Mouse (Mus musculus) embryonic facial prominence, embryonic 12.5 days (tissue): ENCODE results near the gene Cfl1. TPM values are rescaled to one million over a fixed set of nuclear protein-coding genes. Genes with fewer than 3 reads are reported as not detected.

Source experiments
- ATAC-seq: fragments of 200-750 bp; cut with Nextera tagmentation; 2 replicates; pipeline ENCODE4 v1.8.0; 2017; ENCODE audit not compliant: insufficient number of reproducible peaks, insufficient read depth, low FRiP score, low TSS enrichment
- H3K27ac ChIP-seq: fragments of 300-500 bp; sonication (generic); 2 replicates; pipeline ENCODE4 v1.5.1; 2016; ENCODE audit warnings: mild to moderate bottlenecking
- H3K27me3 ChIP-seq: fragments of 300-500 bp; sonication (generic); 2 replicates; pipeline ENCODE4 v1.6.1; 2016; ENCODE audit warnings: mild to moderate bottlenecking, moderate library complexity
- H3K36me3 ChIP-seq: fragments of 300-500 bp; sonication (generic); 2 replicates; pipeline ENCODE4 v1.6.1; 2016; ENCODE audit warnings: mild to moderate bottlenecking
- H3K4me1 ChIP-seq: fragments of 300-500 bp; sonication (generic); 2 replicates; pipeline ENCODE4 v1.6.1; 2016
- H3K4me2 ChIP-seq: fragments of 300-500 bp; sonication (generic); replicated peaks from 2 replicates; pipeline ENCODE4 v1.6.1; 2016; ENCODE audit warnings: mild to moderate bottlenecking, moderate library complexity
- H3K4me3 ChIP-seq: fragments of 300-500 bp; sonication (generic); 2 replicates; pipeline ENCODE4 v1.5.1; 2016; ENCODE audit warnings: mild to moderate bottlenecking
- H3K9ac ChIP-seq: fragments of 300-500 bp; sonication (generic); 2 replicates; pipeline ENCODE4 v1.6.1; 2016; ENCODE audit warnings: mild to moderate bottlenecking, moderate library complexity
- H3K9me3 ChIP-seq: fragments of 300-500 bp; sonication (generic); 2 replicates; pipeline ENCODE4 v1.6.1; 2016; ENCODE audit warnings: mild to moderate bottlenecking, moderate library complexity
- WGBS: fragments of 180-500 bp; shearing (Covaris S2); methylation state at CpG from one replicate; pipeline ENCODE4 v1.1.7; 2016; 5-methylcytosine and 5-hydroxymethylcytosine counted together
- polyA plus RNA-seq: library from polyadenylated mRNA; unstranded; fragments of >200 nt; fragmentation: Nextera tagmentation; extraction: Ambion mirVana; gene quantifications from 2 replicates; pipeline ENCODE4 v1.2.1, GENCODE M21; 2016

Gene Cfl1
- polyA plus RNA-seq, 1 experiment from 2014 or later, result 2,582 TPM

DNA sequence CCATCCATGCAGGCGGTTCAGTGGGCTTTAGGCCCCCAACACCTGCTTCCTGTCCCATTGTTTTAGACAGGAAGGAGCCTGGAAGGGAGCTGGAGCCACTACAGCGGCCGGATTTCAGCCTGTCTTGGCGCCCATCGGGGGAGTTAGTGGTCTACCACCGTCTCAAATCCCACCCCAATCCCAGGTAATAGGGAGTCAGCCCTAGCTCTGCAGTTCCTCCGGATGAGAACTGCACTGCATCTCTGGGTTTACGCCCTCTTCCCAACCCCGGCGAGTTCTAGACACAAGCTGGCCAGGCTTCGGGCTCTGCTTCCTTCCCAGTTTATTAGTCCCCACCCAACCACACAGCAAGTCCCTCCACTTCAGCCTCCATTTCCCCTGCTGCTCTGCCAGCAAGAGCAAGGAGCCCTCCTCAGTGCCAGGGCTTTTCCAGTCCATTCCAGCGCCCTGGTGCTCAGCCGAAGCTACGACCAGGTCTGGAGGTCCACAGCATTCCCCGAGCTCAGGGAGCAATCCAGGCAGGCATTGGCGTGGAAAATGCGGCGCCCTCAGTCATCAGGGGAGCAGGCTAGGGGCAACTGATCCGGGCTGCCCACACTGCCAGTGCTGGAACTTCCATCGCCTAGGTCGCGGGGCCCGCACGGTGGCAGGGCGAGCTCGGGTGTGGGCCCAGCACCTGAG lies 33.9 kb upstream of the Cfl1 start:
- H3K27ac ChIP-seq, result peak overlapping the region; percentile 91
- H3K4me1 ChIP-seq, result peaks cover 23% of the 10 kb centered on the region
- H3K27me3 ChIP-seq, result no peaks in the 10 kb centered on the region
- H3K36me3 ChIP-seq, result peaks cover 10% of the 10 kb centered on the region; the same call in 1 of the 2 replicates
- peak overlapping the region; percentile 86 for H3K9ac ChIP-seq
- ATAC-seq, result no peak
- H3K4me2 ChIP-seq, result peak overlapping the region; percentile 99
- H3K4me3 ChIP-seq, result peak overlapping the region; percentile 79
- no peaks in the 10 kb centered on the region for H3K9me3 ChIP-seq
- WGBS, result 6% methylated on average over 26 of the region's 26 CpGs

DNA sequence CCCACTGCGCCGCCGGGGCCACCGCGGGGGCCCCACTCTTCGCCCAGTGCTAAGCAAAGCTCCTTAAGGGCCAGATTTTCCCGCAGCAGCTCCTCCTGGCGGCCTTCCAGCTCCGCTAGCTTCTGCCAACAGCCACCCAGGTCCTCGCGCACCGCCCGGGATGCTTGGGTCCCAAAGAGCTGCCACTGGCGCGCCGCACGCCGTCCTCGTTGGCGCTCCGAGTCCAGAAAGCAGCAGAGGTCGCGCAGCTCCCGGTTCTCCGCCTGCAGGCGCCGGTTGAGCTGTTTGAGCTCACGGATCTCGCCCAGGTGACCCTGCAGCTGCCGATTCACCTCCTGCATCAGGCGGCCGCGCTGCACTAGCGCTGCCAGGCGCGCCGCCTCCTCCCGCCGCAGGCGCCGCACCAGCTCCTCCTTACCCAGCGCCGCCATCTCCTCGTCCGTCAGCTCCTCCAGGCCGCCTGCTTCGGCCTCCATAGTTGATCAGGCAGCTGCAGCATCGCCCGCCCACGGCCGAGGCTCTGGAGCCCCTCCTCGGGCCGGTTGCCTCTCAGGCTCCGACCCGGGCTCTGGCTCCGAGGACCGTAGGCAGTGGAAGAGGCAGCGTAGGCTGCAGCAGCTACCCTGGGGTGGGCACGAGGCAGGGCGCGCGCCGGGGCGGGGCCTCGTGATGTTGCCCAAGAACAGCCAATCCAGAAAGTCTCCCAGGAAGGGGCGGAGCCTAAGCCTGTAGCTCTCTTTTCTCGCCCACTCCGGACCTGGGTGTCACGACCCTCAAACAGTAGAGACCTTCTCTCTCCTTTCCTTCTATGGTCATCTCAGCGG lies 33.1 kb upstream of the Cfl1 start:
- Histone ChIP-seq H3K27me3 (no peaks in the 10 kb centered on the region), H3K27ac (peak overlapping the region; percentile 91), H3K4me3 (peak overlapping the region; percentile 79), H3K9me3 (no peaks in the 10 kb centered on the region), H3K4me2 (peak overlapping the region; percentile 99), H3K9ac (peak overlapping the region; percentile 86), H3K4me1 (peaks cover 27% of the 10 kb centered on the region), H3K36me3 (peaks cover 12% of the 10 kb centered on the region)
- under 1% methylated on average over 70 of the region's 70 CpGs for WGBS
- ATAC-seq, result peak; percentile 84

DNA sequence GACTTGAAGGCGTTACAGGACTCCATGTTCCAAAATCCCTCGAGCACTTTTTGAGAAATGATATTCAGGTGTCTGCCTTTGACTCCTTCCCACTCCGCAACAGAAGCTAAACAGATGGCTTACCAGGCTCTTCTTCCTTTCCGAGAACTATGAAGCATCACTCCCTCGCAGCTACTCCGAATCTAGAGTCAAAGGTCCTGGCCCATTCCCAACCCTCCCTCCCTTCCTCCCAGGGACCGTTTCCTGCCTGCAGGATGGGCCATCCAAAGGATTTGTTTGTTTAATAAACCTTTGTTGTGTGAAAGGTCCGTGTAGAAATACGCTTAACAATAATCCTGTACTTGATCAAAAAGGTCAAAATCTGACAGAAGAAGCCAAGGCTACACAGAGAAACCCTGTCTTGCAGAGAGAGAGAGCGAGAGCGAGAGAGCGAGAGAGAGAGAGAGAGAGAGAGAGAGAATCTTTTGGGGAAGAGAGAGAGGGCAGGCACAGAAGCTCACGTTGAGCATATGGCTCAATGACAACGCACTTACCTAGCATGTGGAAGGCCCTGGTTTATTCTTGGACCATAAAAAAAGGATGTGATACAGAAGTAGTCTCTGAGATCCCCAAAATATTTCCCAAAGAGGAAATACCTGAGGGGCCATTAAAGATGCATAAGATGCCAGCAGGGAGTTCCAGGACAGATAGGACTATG lies 32.4 kb upstream of the Cfl1 start, which contains the start of gene Ccdc85b:
TSS of gene Ccdc85b (minus strand) at position 149 of the 697 bp plus-strand sequence.
- peaks cover 27% of the 10 kb centered on the region for H3K4me1 ChIP-seq
- ATAC-seq, result no peak
- peak within 1 kb of the TSS; percentile 86 for H3K9ac ChIP-seq
- peak within 1 kb of the TSS; percentile 91 for H3K27ac ChIP-seq
- H3K9me3 ChIP-seq, result no peaks in the 10 kb centered on the region
- no peaks in the 10 kb centered on the region for H3K27me3 ChIP-seq
- peak within 1 kb of the TSS; percentile 99 for H3K4me2 ChIP-seq
- H3K36me3 ChIP-seq, result peaks cover 20% of the 10 kb centered on the region
- H3K4me3 ChIP-seq, result peak within 1 kb of the TSS; percentile 79
- WGBS, result 18% methylated on average over 14 of the region's 14 CpGs

DNA sequence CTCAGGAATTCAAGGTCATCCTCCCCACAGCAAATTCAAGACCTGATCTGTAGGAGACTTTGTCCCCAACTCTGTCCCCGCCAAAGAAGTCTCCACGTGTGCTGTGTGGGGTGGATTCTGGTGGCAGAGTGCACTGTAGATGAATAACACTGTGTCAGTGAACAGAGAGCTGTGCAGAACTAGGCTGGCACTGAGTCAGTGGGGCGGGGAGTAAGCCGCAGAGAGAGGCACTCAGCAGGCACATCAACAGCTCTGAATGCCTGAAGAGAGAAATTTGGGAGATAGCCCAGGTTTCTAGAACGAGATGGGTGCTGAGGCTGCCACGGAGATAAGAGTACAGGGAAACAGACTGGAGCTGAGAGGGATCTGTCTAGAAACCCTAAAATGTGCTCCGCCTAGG lies 31.2 kb upstream of the Cfl1 start:
- Histone ChIP-seq H3K4me1 (peaks cover 28% of the 10 kb centered on the region), H3K27me3 (no peaks in the 10 kb centered on the region), H3K27ac (no peak overlapping the region), H3K4me3 (no peak overlapping the region), H3K9me3 (no peaks in the 10 kb centered on the region), H3K9ac (no peak overlapping the region), H3K4me2 (no peak overlapping the region), H3K36me3 (peaks cover 29% of the 10 kb centered on the region)
- WGBS, result 77% methylated on average over 7 of the region's 7 CpGs
- no peak for ATAC-seq

DNA sequence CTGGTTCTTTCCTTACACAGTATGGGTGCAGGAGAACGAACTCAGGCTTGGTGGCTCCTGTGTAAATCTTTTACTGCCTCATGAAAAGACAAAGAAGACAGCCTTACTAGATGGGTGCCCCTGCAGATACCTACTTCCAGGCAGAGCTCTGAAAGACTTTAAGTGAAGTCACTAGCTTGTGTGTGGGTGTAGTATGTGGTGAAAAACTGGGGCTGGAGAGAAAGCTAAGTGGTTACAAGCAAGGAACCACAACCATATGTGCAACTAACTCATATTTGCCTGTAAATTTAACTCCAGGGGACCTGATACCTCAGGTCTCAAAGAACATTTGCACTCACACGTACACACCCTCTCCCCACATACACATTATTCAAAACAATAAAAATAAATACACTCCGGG lies 30.4 kb upstream of the Cfl1 start:
- H3K9me3 ChIP-seq, result no peaks in the 10 kb centered on the region
- H3K4me3 ChIP-seq, result peak overlapping the region; percentile 61
- no peak for ATAC-seq
- H3K4me1 ChIP-seq, result peaks cover 31% of the 10 kb centered on the region
- WGBS, result 26% methylated on average over 3 of the region's 3 CpGs
- peak overlapping the region; percentile 90 for H3K4me2 ChIP-seq
- H3K9ac ChIP-seq, result peak overlapping the region; percentile 75
- no peaks in the 10 kb centered on the region for H3K27me3 ChIP-seq
- peaks cover 27% of the 10 kb centered on the region for H3K36me3 ChIP-seq
- peak overlapping the region; percentile 80 for H3K27ac ChIP-seq

DNA sequence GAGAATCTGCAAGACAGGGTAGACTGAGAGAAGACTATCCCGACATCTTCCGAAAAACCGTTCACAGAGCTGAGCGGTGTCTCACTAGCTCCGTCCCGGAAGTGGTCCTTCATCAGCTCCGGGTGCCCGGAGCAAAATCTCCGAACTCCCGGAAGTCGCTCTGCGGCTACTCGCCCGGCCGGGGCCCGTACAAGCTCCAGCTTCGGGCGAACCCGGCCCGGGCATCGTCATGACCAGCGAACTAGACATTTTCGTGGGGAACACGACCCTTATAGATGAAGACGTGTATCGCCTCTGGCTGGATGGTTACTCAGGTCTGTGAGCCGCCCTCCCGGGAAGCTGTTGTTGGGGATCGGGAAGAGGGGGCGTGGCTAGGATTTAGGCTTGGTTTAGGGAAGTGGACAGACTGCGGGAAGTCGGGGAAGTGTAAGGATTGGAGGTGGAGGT lies 29.8 kb upstream of the Cfl1 start, which contains the start of gene Fibp:
TSS of gene Fibp (plus strand) at position 151 of the 447 bp plus-strand sequence.
- 0 out of 2 replicates have a peak, but pooled peaks have one; percentile 22 for ATAC-seq
- Histone ChIP-seq H3K4me2 (peak within 1 kb of the TSS; percentile 90), H3K9me3 (no peaks in the 10 kb centered on the region), H3K27me3 (no peaks in the 10 kb centered on the region), H3K36me3 (peaks cover 31% of the 10 kb centered on the region), H3K4me1 (peaks cover 26% of the 10 kb centered on the region), H3K27ac (peak within 1 kb of the TSS; percentile 80), H3K9ac (peak within 1 kb of the TSS; percentile 75), H3K4me3 (peak within 1 kb of the TSS; percentile 61)
- WGBS, result under 1% methylated on average over 32 of the region's 32 CpGs

DNA sequence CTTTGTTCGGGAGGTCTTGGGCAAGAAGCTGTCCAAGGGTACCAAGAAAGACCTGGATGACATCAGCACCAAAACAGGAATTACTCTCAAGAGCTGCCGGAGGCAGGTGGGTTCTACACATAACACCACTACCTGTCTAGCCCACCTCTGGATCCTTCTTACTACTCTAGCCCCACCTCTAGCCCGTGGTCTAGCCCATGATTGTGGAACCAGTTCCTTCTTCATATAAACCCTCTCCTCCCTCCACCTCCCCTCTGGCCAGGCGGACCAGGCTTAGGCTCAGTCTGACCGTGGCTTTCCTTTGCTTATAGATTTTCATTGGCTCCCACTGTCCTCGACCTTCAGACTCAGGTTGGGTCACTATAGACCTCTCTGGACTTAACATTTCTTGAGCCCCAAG lies 28.8 kb upstream of the Cfl1 start:
- Histone ChIP-seq H3K4me1 (peaks cover 16% of the 10 kb centered on the region), H3K9me3 (no peaks in the 10 kb centered on the region), H3K9ac (0 out of 2 replicates have a peak overlapping the region, but pooled peaks have one; percentile 75), H3K4me3 (peak overlapping the region; percentile 61), H3K36me3 (peaks cover 40% of the 10 kb centered on the region), H3K27ac (no peak overlapping the region), H3K4me2 (peak overlapping the region; percentile 90), H3K27me3 (no peaks in the 10 kb centered on the region)
- WGBS, result 84% methylated on average over 6 of the region's 6 CpGs
- ATAC-seq, result no peak

DNA sequence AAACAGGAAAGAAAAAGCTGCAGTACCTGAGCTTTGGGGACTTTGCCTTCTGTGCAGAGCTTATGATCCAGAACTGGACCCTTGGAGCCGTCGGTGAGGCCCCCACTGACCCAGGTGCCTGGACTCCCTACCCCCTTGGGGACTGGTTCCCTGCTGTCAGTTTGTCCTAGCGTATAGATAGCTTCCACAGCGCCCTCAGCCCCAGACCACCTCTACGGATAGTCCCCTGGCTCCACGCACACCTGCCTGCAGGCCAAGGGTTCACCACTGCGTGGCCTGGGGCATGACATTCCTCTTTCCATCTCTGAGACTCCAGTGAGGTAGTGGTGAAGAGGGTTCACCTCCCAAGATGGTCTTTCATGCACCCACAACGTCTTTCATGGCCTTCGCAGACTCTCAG lies 27.0 kb upstream of the Cfl1 start:
- Histone ChIP-seq H3K27ac (no peak overlapping the region), H3K9ac (no peak overlapping the region), H3K4me2 (no peak overlapping the region), H3K4me3 (no peak overlapping the region), H3K27me3 (no peaks in the 10 kb centered on the region), H3K36me3 (peaks cover 55% of the 10 kb centered on the region), H3K4me1 (peaks cover 13% of the 10 kb centered on the region), H3K9me3 (no peaks in the 10 kb centered on the region)
- 88% methylated on average over 9 of the region's 9 CpGs for WGBS
- ATAC-seq, result no peak

DNA sequence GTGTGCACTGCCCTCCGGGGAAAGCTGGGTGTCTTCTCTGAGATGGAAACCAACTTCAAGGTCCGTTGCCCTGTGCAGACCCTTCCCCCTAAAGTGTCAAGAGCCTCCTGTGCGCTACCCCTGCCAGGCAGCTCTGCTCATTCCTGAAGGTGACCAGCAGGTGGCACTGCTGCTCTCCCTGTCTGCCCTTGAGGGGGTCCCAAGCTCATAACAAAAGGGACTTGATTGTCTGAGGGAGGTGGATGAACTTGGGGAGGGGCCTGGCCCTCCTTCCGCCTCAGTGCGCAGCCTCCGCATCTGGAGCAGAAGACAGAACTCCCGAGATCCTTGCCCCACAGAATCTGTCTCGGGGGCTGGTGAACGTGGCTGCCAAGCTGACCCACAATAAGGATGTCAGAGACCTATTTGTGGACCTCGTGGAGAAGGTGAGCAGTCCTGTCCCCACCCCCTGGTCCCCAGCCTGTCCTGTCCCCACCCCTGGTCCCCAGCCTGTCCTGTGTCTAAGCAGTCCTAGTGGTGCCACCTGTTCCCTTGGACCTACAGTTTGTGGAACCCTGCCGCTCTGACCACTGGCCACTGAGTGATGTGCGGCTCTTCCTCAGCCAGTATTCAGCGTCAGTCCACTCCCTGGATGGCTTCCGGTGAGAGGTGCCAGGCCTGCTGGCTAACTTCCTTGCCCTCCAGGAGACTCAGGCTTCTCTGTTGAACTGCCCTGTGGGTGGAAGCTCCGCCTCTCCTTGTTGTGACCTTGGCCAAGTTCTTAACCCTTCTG lies 26.3 kb upstream of the Cfl1 start:
- peak overlapping the region; percentile 48 for H3K4me2 ChIP-seq
- peak overlapping the region; percentile 52 for H3K27ac ChIP-seq
- ATAC-seq, result peak; percentile 60; the same call in 1 of the 2 replicates
- peak overlapping the region; percentile 57 for H3K9ac ChIP-seq
- H3K4me3 ChIP-seq, result peak overlapping the region; percentile 29
- H3K9me3 ChIP-seq, result no peaks in the 10 kb centered on the region
- peaks cover 55% of the 10 kb centered on the region for H3K36me3 ChIP-seq
- peaks cover 13% of the 10 kb centered on the region for H3K4me1 ChIP-seq
- WGBS, result 42% methylated on average over 15 of the region's 15 CpGs
- H3K27me3 ChIP-seq, result no peaks in the 10 kb centered on the region

DNA sequence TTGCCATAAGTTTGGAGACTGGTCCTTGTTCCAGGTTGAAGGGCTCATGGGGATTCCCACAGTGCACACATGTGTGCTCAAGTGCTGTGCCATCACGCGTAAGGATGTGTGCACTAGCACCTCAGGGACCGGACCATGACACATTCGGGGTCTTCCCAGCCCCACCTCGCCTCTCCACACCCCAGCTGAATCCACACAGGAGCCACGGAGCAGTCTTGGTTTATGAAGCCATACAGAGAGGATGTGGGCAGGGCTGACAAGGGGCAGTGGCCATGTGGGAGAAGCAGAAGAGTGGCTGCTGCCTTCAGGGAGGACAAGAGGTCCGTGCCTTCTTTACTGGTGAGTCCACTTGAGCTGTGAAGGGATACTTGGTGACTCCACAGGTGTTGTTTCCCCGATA lies 25.2 kb upstream of the Cfl1 start:
- H3K4me3 ChIP-seq, result no peak overlapping the region
- no peaks in the 10 kb centered on the region for H3K9me3 ChIP-seq
- H3K4me2 ChIP-seq, result no peak overlapping the region
- H3K27ac ChIP-seq, result no peak overlapping the region
- H3K27me3 ChIP-seq, result no peaks in the 10 kb centered on the region; the same call in 1 of the 2 replicates
- H3K36me3 ChIP-seq, result peaks cover 55% of the 10 kb centered on the region
- ATAC-seq, result no peak
- WGBS, result 94% methylated on average over 8 of the region's 8 CpGs
- H3K4me1 ChIP-seq, result peaks cover 13% of the 10 kb centered on the region
- H3K9ac ChIP-seq, result no peak overlapping the region
